Mouse (Mus musculus): ENCODE measurements around the gene Prpf40b. TPM values are rescaled to one million over a fixed set of nuclear protein-coding genes. Genes with fewer than 3 reads are reported as not detected.

Prpf40b gene
- polyA plus RNA-seq, 1 experiment from 2014 or later, result 62.2 TPM

- WGBS, result 72% methylated on average over 8 of the region's 8 CpGs
- H3K9me3 ChIP-seq (ENCODE audit: low read length), result no peaks in the 10 kb centered on the region
- H3K4me2 ChIP-seq (replicated peaks; ENCODE audit: low read depth, low read length), result no peak overlapping the region
- H3K27me3 ChIP-seq (ENCODE audit: insufficient read depth, low read length), result no peaks in the 10 kb centered on the region
- ATAC-seq (ENCODE audit: low FRiP score, low TSS enrichment), result no peak
- H3K4me3 ChIP-seq (ENCODE audit: low read length), result no peak overlapping the region
- H3K36me3 ChIP-seq (ENCODE audit: insufficient read depth, low read length), result peaks cover 6% of the 10 kb centered on the region; the same call in 1 of the 2 replicates
- no peak overlapping the region for H3K9ac ChIP-seq (replicated peaks; ENCODE audit: low read length)
- H3K4me1 ChIP-seq (ENCODE audit: insufficient read depth, low read length), result peaks cover 77% of the 10 kb centered on the region
- no peak overlapping the region for H3K27ac ChIP-seq (ENCODE audit: low read length)
These were observed 41.0 kb downstream of the Prpf40b start for GRCm38 (mm10) chr15:99335801-99336320.

- no peak overlapping the region for H3K9ac ChIP-seq (replicated peaks; ENCODE audit: low read length)
- peaks cover 77% of the 10 kb centered on the region for H3K4me1 ChIP-seq (ENCODE audit: insufficient read depth, low read length)
- 57% methylated on average over 2 of the region's 2 CpGs for WGBS
- no peaks in the 10 kb centered on the region for H3K9me3 ChIP-seq (ENCODE audit: low read length)
- H3K4me3 ChIP-seq (ENCODE audit: low read length), result no peak overlapping the region
- peaks cover 3% of the 10 kb centered on the region; the same call in 1 of the 2 replicates for H3K36me3 ChIP-seq (ENCODE audit: insufficient read depth, low read length)
- H3K27ac ChIP-seq (ENCODE audit: low read length), result no peak overlapping the region
- H3K27me3 ChIP-seq (ENCODE audit: insufficient read depth, low read length), result no peaks in the 10 kb centered on the region
- H3K4me2 ChIP-seq (replicated peaks; ENCODE audit: low read depth, low read length), result no peak overlapping the region
- ATAC-seq (ENCODE audit: low FRiP score, low TSS enrichment), result no peak
These were observed 44.0 kb downstream of the Prpf40b start for GRCm38 (mm10) chr15:99338916-99339315.

- no peak overlapping the region for H3K4me3 ChIP-seq (ENCODE audit: low read length)
- H3K4me1 ChIP-seq (ENCODE audit: insufficient read depth, low read length), result peaks cover 77% of the 10 kb centered on the region
- peaks cover 3% of the 10 kb centered on the region; the same call in 1 of the 2 replicates for H3K36me3 ChIP-seq (ENCODE audit: insufficient read depth, low read length)
- no peaks in the 10 kb centered on the region for H3K9me3 ChIP-seq (ENCODE audit: low read length)
- ATAC-seq (ENCODE audit: low FRiP score, low TSS enrichment), result no peak
- H3K9ac ChIP-seq (replicated peaks; ENCODE audit: low read length), result no peak overlapping the region
- no peaks in the 10 kb centered on the region for H3K27me3 ChIP-seq (ENCODE audit: insufficient read depth, low read length)
- no peak overlapping the region for H3K4me2 ChIP-seq (replicated peaks; ENCODE audit: low read depth, low read length)
- 44% methylated on average over 6 of the region's 6 CpGs for WGBS
- no peak overlapping the region; the same call in 1 of the 2 replicates for H3K27ac ChIP-seq (ENCODE audit: low read length)
These were observed 44.8 kb downstream of the Prpf40b start for GRCm38 (mm10) chr15:99339669-99340068.

- Histone ChIP-seq H3K9ac (replicated peaks; ENCODE audit: low read length) (no peak overlapping the region), H3K27ac (ENCODE audit: low read length) (no peak overlapping the region), H3K4me2 (replicated peaks; ENCODE audit: low read depth, low read length) (no peak overlapping the region), H3K9me3 (ENCODE audit: low read length) (no peaks in the 10 kb centered on the region), H3K4me3 (ENCODE audit: low read length) (no peak overlapping the region), H3K27me3 (ENCODE audit: insufficient read depth, low read length) (no peaks in the 10 kb centered on the region), H3K36me3 (ENCODE audit: insufficient read depth, low read length) (no peaks in the 10 kb centered on the region), H3K4me1 (ENCODE audit: insufficient read depth, low read length) (peaks cover 77% of the 10 kb centered on the region)
- no peak for ATAC-seq (ENCODE audit: low FRiP score, low TSS enrichment)
- 80% methylated on average over 3 of the region's 3 CpGs for WGBS
These were observed 46.2 kb downstream of the Prpf40b start for GRCm38 (mm10) chr15:99341102-99341501.

GRCm38 (mm10) chr15:99342194-99342981 is 47.5 kb downstream of the Prpf40b start:
- Histone ChIP-seq H3K4me3 (ENCODE audit: low read length) (no peak overlapping the region), H3K9ac (replicated peaks; ENCODE audit: low read length) (no peak overlapping the region), H3K4me1 (ENCODE audit: insufficient read depth, low read length) (peaks cover 74% of the 10 kb centered on the region), H3K9me3 (ENCODE audit: low read length) (no peaks in the 10 kb centered on the region), H3K36me3 (ENCODE audit: insufficient read depth, low read length) (no peaks in the 10 kb centered on the region), H3K27me3 (ENCODE audit: insufficient read depth, low read length) (no peaks in the 10 kb centered on the region), H3K4me2 (replicated peaks; ENCODE audit: low read depth, low read length) (no peak overlapping the region), H3K27ac (ENCODE audit: low read length) (0 out of 2 replicates have a peak overlapping the region, but pooled peaks have one; percentile 1)
- ATAC-seq (ENCODE audit: low FRiP score, low TSS enrichment), result no peak
- 43% methylated on average over 9 of the region's 9 CpGs for WGBS

GRCm38 (mm10) chr15:99343414-99344147 is 48.7 kb downstream of the Prpf40b start:
- H3K4me2 ChIP-seq (replicated peaks; ENCODE audit: low read depth, low read length), result no peak overlapping the region
- H3K36me3 ChIP-seq (ENCODE audit: insufficient read depth, low read length), result no peaks in the 10 kb centered on the region
- H3K27ac ChIP-seq (ENCODE audit: low read length), result peak overlapping the region; percentile 75
- peak overlapping the region; percentile 23 for H3K9ac ChIP-seq (replicated peaks; ENCODE audit: low read length)
- ATAC-seq (ENCODE audit: low FRiP score, low TSS enrichment), result peak; percentile 68
- H3K4me1 ChIP-seq (ENCODE audit: insufficient read depth, low read length), result peaks cover 75% of the 10 kb centered on the region
- no peak overlapping the region for H3K4me3 ChIP-seq (ENCODE audit: low read length)
- H3K27me3 ChIP-seq (ENCODE audit: insufficient read depth, low read length), result no peaks in the 10 kb centered on the region
- 29% methylated on average over 5 of the region's 5 CpGs for WGBS
- H3K9me3 ChIP-seq (ENCODE audit: low read length), result no peaks in the 10 kb centered on the region

GRCm38 (mm10) chr15:99344148-99344870 is 49.4 kb downstream of the Prpf40b start:
- no peaks in the 10 kb centered on the region for H3K27me3 ChIP-seq (ENCODE audit: insufficient read depth, low read length)
- peaks cover 69% of the 10 kb centered on the region for H3K4me1 ChIP-seq (ENCODE audit: insufficient read depth, low read length)
- peak overlapping the region; percentile 75 for H3K27ac ChIP-seq (ENCODE audit: low read length)
- no peak for ATAC-seq (ENCODE audit: low FRiP score, low TSS enrichment)
- WGBS, result 54% methylated on average over 8 of the region's 8 CpGs
- peak overlapping the region; percentile 23; the same call in 1 of the 2 replicates for H3K9ac ChIP-seq (replicated peaks; ENCODE audit: low read length)
- H3K36me3 ChIP-seq (ENCODE audit: insufficient read depth, low read length), result no peaks in the 10 kb centered on the region
- H3K4me3 ChIP-seq (ENCODE audit: low read length), result no peak overlapping the region
- H3K9me3 ChIP-seq (ENCODE audit: low read length), result no peaks in the 10 kb centered on the region
- H3K4me2 ChIP-seq (replicated peaks; ENCODE audit: low read depth, low read length), result no peak overlapping the region

- Histone ChIP-seq H3K9me3 (ENCODE audit: low read length) (no peaks in the 10 kb centered on the region), H3K9ac (replicated peaks; ENCODE audit: low read length) (no peak overlapping the region), H3K27me3 (ENCODE audit: insufficient read depth, low read length) (no peaks in the 10 kb centered on the region), H3K4me2 (replicated peaks; ENCODE audit: low read depth, low read length) (no peak overlapping the region), H3K36me3 (ENCODE audit: insufficient read depth, low read length) (no peaks in the 10 kb centered on the region), H3K4me3 (ENCODE audit: low read length) (no peak overlapping the region), H3K4me1 (ENCODE audit: insufficient read depth, low read length) (peaks cover 67% of the 10 kb centered on the region), H3K27ac (ENCODE audit: low read length) (no peak overlapping the region)
- no peak for ATAC-seq (ENCODE audit: low FRiP score, low TSS enrichment)
- 60% methylated on average over 4 of the region's 4 CpGs for WGBS
These were observed 50.1 kb downstream of the Prpf40b start for GRCm38 (mm10) chr15:99344961-99345360.

- H3K27ac ChIP-seq (ENCODE audit: low read length), result no peak overlapping the region
- 61% methylated on average over 6 of the region's 6 CpGs for WGBS
- no peaks in the 10 kb centered on the region for H3K36me3 ChIP-seq (ENCODE audit: insufficient read depth, low read length)
- H3K27me3 ChIP-seq (ENCODE audit: insufficient read depth, low read length), result no peaks in the 10 kb centered on the region
- ATAC-seq (ENCODE audit: low FRiP score, low TSS enrichment), result no peak
- H3K9me3 ChIP-seq (ENCODE audit: low read length), result no peaks in the 10 kb centered on the region
- H3K4me3 ChIP-seq (ENCODE audit: low read length), result no peak overlapping the region
- H3K4me1 ChIP-seq (ENCODE audit: insufficient read depth, low read length), result peaks cover 23% of the 10 kb centered on the region; the same call in 1 of the 2 replicates
- no peak overlapping the region for H3K9ac ChIP-seq (replicated peaks; ENCODE audit: low read length)
- no peak overlapping the region for H3K4me2 ChIP-seq (replicated peaks; ENCODE audit: low read depth, low read length)
These were observed 56.7 kb downstream of the Prpf40b start for GRCm38 (mm10) chr15:99351610-99352009.

All from kidney, embryonic 16.5 days (tissue).